ENCODE assay signal across 11 mouse cellular contexts in genomic region chr19:31337863-31338217, GRCm38 (mm10).
A peak's percentile ranks its signal among the peaks of the same experiment; 100 is the strongest.
DNase-seq lines count a peak whose midpoint lies in the region.
"Had no signal": no experiment of that assay in that cellular context is flagged by ENCODE, and none has a peak within 500 bp of the region (broad histone marks: within the 10 kb centered on the region; RNA-seq: fewer than 3 reads in every experiment).

No protein-coding gene starts in this region.

- peak; percentile 26 for DNase-seq in lung, postnatal 25 days (ENCODE audit: low spot score)
- no peak for DNase-seq in lung, postnatal 14 days
- peak; percentile 61 for DNase-seq in induced T-regulatory cell, adult 2 months (ENCODE audit: low read depth)
- peak; percentile 46 to 66 for DNase-seq in natural killer cell, adult 2 months (ENCODE audit: low spot score in 2 of 2)
- peak; percentile 6 to 24 for DNase-seq in thymus, postnatal 36 days
- DNase-seq in heart, postnatal 4 days = no peak
- no peak for DNase-seq in left cerebral cortex, adult 9 months (ENCODE audit: low spot score in 2 of 2)
- DNase-seq in right cerebral cortex, postnatal 10 days (ENCODE audit: low spot score in 2 of 2) = no peak
- DNase-seq: cerebellum, adult 2 months; lung, embryonic 14.5 days; right cerebral cortex, postnatal 4 days had no signal

Comparison
In these comparisons a context has a peak if more than half of its experiments do, and no peak if none do; other contexts are left out.
1. DNase-seq: peak in lung, postnatal 25 days (single experiment), induced T-regulatory cell, adult 2 months (single experiment), natural killer cell, adult 2 months (2 of 2) and thymus, postnatal 36 days (2 of 2); none in lung, postnatal 14 days (single experiment), heart, postnatal 4 days (single experiment), left cerebral cortex, adult 9 months (0 of 2) and right cerebral cortex, postnatal 10 days (0 of 2).